Mouse (Mus musculus): ENCODE data around the gene Tmem234. TPM values are rescaled to one million over a fixed set of nuclear protein-coding genes. Genes with fewer than 3 reads are reported as not detected.
A peak's percentile ranks its signal among the peaks of the same experiment; 100 is the strongest.

Tmem234 gene
- polyA plus RNA-seq, 2 experiments: 179 to 191 TPM

GRCm38 (mm10) chr4:129648656-129649055 lies 48.2 kb downstream of the Tmem234 start:
- ATAC-seq (ENCODE audit: low FRiP score, low read depth): no peak
- WGBS: 79% methylated on average over 1 of the region's 1 CpGs
- no peak for DNase-seq (ENCODE audit: low spot score)
- Histone ChIP-seq H3K4me2 (replicated peaks; ENCODE audit: low read depth, low read length, severe bottlenecking) (no peak overlapping the region), H3K4me1 (ENCODE audit: control insufficient read depth, insufficient read depth, low read length) (no peaks in the 10 kb centered on the region), H3K9ac (ENCODE audit: low read depth, low read length, severe bottlenecking) (no peak overlapping the region), H3K27me3 (ENCODE audit: control insufficient read depth, insufficient read depth, low read length) (no peaks in the 10 kb centered on the region), H3K9me3 (ENCODE audit: control insufficient read depth, low read length) (no peaks in the 10 kb centered on the region), H3K4me3 (replicated peaks; ENCODE audit: low read length) (no peak overlapping the region), H3K36me3 (ENCODE audit: control insufficient read depth, insufficient read depth, low read length) (peaks cover 88% of the 10 kb centered on the region), H3K27ac (replicated peaks; ENCODE audit: low read depth, low read length) (no peak overlapping the region)
- no peak for TF ChIP-seq POLR2A (IDR thresholded peaks at IDR 0.05; ENCODE audit: borderline replicate concordance, extremely low read depth, insufficient read depth, insufficient read length)

- Histone ChIP-seq H3K4me1 (ENCODE audit: control insufficient read depth, insufficient read depth, low read length) (no peaks in the 10 kb centered on the region), H3K9me3 (ENCODE audit: control insufficient read depth, low read length) (no peaks in the 10 kb centered on the region), H3K27ac (replicated peaks; ENCODE audit: low read depth, low read length) (no peak overlapping the region), H3K4me2 (replicated peaks; ENCODE audit: low read depth, low read length, severe bottlenecking) (no peak overlapping the region), H3K36me3 (ENCODE audit: control insufficient read depth, insufficient read depth, low read length) (peaks cover 96% of the 10 kb centered on the region), H3K9ac (ENCODE audit: low read depth, low read length, severe bottlenecking) (no peak overlapping the region), H3K27me3 (ENCODE audit: control insufficient read depth, insufficient read depth, low read length) (no peaks in the 10 kb centered on the region), H3K4me3 (replicated peaks; ENCODE audit: low read length) (no peak overlapping the region)
- TF ChIP-seq POLR2A (IDR thresholded peaks at IDR 0.05; ENCODE audit: borderline replicate concordance, extremely low read depth, insufficient read depth, insufficient read length): no peak
- DNase-seq (ENCODE audit: low spot score): no peak
- no peak for ATAC-seq (ENCODE audit: low FRiP score, low read depth)
- 95% methylated on average over 8 of the region's 8 CpGs for WGBS
Observed at GRCm38 (mm10) chr4:129650359-129650758, 49.9 kb downstream of the Tmem234 start.

GRCm38 (mm10) chr4:129654770-129655169 lies 54.3 kb downstream of the Tmem234 start:
- no peak for TF ChIP-seq POLR2A (IDR thresholded peaks at IDR 0.05; ENCODE audit: borderline replicate concordance, extremely low read depth, insufficient read depth, insufficient read length)
- H3K9ac ChIP-seq (ENCODE audit: low read depth, low read length, severe bottlenecking): no peak overlapping the region
- 95% methylated on average over 14 of the region's 14 CpGs for WGBS
- no peaks in the 10 kb centered on the region for H3K27me3 ChIP-seq (ENCODE audit: control insufficient read depth, insufficient read depth, low read length)
- no peaks in the 10 kb centered on the region for H3K9me3 ChIP-seq (ENCODE audit: control insufficient read depth, low read length)
- H3K4me3 ChIP-seq (replicated peaks; ENCODE audit: low read length): no peak overlapping the region
- no peak overlapping the region for H3K27ac ChIP-seq (replicated peaks; ENCODE audit: low read depth, low read length)
- no peaks in the 10 kb centered on the region for H3K4me1 ChIP-seq (ENCODE audit: control insufficient read depth, insufficient read depth, low read length)
- ATAC-seq (ENCODE audit: low FRiP score, low read depth) (no peak), DNase-seq (ENCODE audit: low spot score) (no peak)
- no peak overlapping the region for H3K4me2 ChIP-seq (replicated peaks; ENCODE audit: low read depth, low read length, severe bottlenecking)
- H3K36me3 ChIP-seq (ENCODE audit: control insufficient read depth, insufficient read depth, low read length): peaks cover 94% of the 10 kb centered on the region

GRCm38 (mm10) chr4:129661584-129661983 lies 61.1 kb downstream of the Tmem234 start:
- Histone ChIP-seq H3K9me3 (ENCODE audit: control insufficient read depth, low read length) (no peaks in the 10 kb centered on the region), H3K27ac (replicated peaks; ENCODE audit: low read depth, low read length) (no peak overlapping the region), H3K36me3 (ENCODE audit: control insufficient read depth, insufficient read depth, low read length) (peaks cover 61% of the 10 kb centered on the region), H3K4me1 (ENCODE audit: control insufficient read depth, insufficient read depth, low read length) (no peaks in the 10 kb centered on the region), H3K4me2 (replicated peaks; ENCODE audit: low read depth, low read length, severe bottlenecking) (no peak overlapping the region), H3K4me3 (replicated peaks; ENCODE audit: low read length) (no peak overlapping the region), H3K27me3 (ENCODE audit: control insufficient read depth, insufficient read depth, low read length) (no peaks in the 10 kb centered on the region), H3K9ac (ENCODE audit: low read depth, low read length, severe bottlenecking) (no peak overlapping the region)
- WGBS: 76% methylated on average over 3 of the region's 3 CpGs
- ATAC-seq (ENCODE audit: low FRiP score, low read depth) (no peak), DNase-seq (ENCODE audit: low spot score) (no peak)
- TF ChIP-seq POLR2A (IDR thresholded peaks at IDR 0.05; ENCODE audit: borderline replicate concordance, extremely low read depth, insufficient read depth, insufficient read length): no peak

- WGBS: 65% methylated on average over 3 of the region's 3 CpGs
- TF ChIP-seq POLR2A (IDR thresholded peaks at IDR 0.05; ENCODE audit: borderline replicate concordance, extremely low read depth, insufficient read depth, insufficient read length): no peak
- H3K9ac ChIP-seq (ENCODE audit: low read depth, low read length, severe bottlenecking): no peak overlapping the region
- no peak overlapping the region for H3K4me3 ChIP-seq (replicated peaks; ENCODE audit: low read length)
- no peaks in the 10 kb centered on the region for H3K9me3 ChIP-seq (ENCODE audit: control insufficient read depth, low read length)
- ATAC-seq (ENCODE audit: low FRiP score, low read depth) (peak; percentile 57; the same call in 1 of the 2 replicates), DNase-seq (ENCODE audit: low spot score) (no peak)
- H3K27ac ChIP-seq (replicated peaks; ENCODE audit: low read depth, low read length): no peak overlapping the region
- no peaks in the 10 kb centered on the region for H3K27me3 ChIP-seq (ENCODE audit: control insufficient read depth, insufficient read depth, low read length)
- peaks cover 58% of the 10 kb centered on the region for H3K36me3 ChIP-seq (ENCODE audit: control insufficient read depth, insufficient read depth, low read length)
- H3K4me1 ChIP-seq (ENCODE audit: control insufficient read depth, insufficient read depth, low read length): no peaks in the 10 kb centered on the region
- H3K4me2 ChIP-seq (replicated peaks; ENCODE audit: low read depth, low read length, severe bottlenecking): no peak overlapping the region
Observed at GRCm38 (mm10) chr4:129662255-129662813, 61.9 kb downstream of the Tmem234 start.

All from limb, embryonic 14.5 days (tissue).